ENCODE assay signal across 34 mouse cellular contexts in genomic region chr11:69564391-69564790, GRCm38 (mm10). TPM values are rescaled to one million over a fixed set of nuclear protein-coding genes. Genes with fewer than 3 reads are reported as not detected.
A peak's percentile ranks its signal among the peaks of the same experiment; 100 is the strongest.
DNase-seq lines count a peak whose midpoint lies in the region; ATAC-seq and TF ChIP-seq lines count a peak whose summit lies in the region.
"Had no signal": no experiment of that assay in that cellular context is flagged by ENCODE, and none has a peak within 500 bp of the region (broad histone marks: within the 10 kb centered on the region; RNA-seq: fewer than 3 reads in every experiment).

No protein-coding gene starts in this region.

- H3K27ac ChIP-seq in forebrain, embryonic 10.5 days: peak overlapping the region; percentile 68
- H3K27ac ChIP-seq in forebrain, embryonic 11.5 days (ENCODE audit: low read depth, low read length): no peak overlapping the region
- H3K27ac ChIP-seq in layer of hippocampus, adult 2 months: peak overlapping the region; percentile 75
- H3K27ac ChIP-seq: hindbrain, embryonic 15.5 days; kidney, embryonic 15.5 days; liver, embryonic 12.5 days; neural tube, embryonic 12.5 days had no signal

- no peak overlapping the region for H3K4me2 ChIP-seq in forebrain, embryonic 11.5 days (ENCODE audit: low read depth, low read length, severe bottlenecking)
- H3K4me2 ChIP-seq: heart, embryonic 12.5 days; hindbrain, embryonic 15.5 days; kidney, embryonic 15.5 days; limb, embryonic 13.5 days; liver, embryonic 12.5 days; midbrain, embryonic 11.5 days; neural tube, embryonic 12.5 days had no signal

- peaks cover 84% of the 10 kb centered on the region for H3K36me3 ChIP-seq in forebrain, embryonic 10.5 days (replicated peaks)
- H3K36me3 ChIP-seq in forebrain, embryonic 11.5 days (ENCODE audit: control insufficient read depth, insufficient read depth, low read length): no peaks in the 10 kb centered on the region

- no peak for ATAC-seq in forebrain, embryonic 11.5 days (replicated peaks; ENCODE audit: low FRiP score)
- ATAC-seq in frontal cortex, adult (ENCODE audit: low TSS enrichment): no peak
- no peak for ATAC-seq in granulocyte monocyte progenitor cell, adult 5-6 weeks (replicated peaks; ENCODE audit: poor library complexity, severe bottlenecking)
- ATAC-seq: forebrain, postnatal 0 days; liver, embryonic 12.5 days had no signal

- no peak overlapping the region for H3K9ac ChIP-seq in forebrain, embryonic 11.5 days (ENCODE audit: low read length)
- H3K9ac ChIP-seq: forebrain, postnatal 0 days; heart, embryonic 12.5 days; hindbrain, embryonic 15.5 days; kidney, embryonic 15.5 days; liver, embryonic 12.5 days; neural tube, embryonic 12.5 days had no signal

- H3K4me1 ChIP-seq in forebrain, embryonic 10.5 days: peaks cover 67% of the 10 kb centered on the region
- peaks cover 17% of the 10 kb centered on the region for H3K4me1 ChIP-seq in forebrain, embryonic 11.5 days (replicated peaks; ENCODE audit: control insufficient read depth, insufficient read depth, low read length)

- no peak for TF ChIP-seq CTCF in layer of hippocampus, adult 2 months (conservative IDR thresholded peaks at IDR 0.05)

- H3K27me3 ChIP-seq in forebrain, embryonic 10.5 days (ENCODE audit: poor library complexity, severe bottlenecking): peaks cover 27% of the 10 kb centered on the region
- no peaks in the 10 kb centered on the region for H3K27me3 ChIP-seq in forebrain, embryonic 11.5 days (ENCODE audit: control insufficient read depth, insufficient read depth, low read length)
- H3K27me3 ChIP-seq: CH12.LX; heart, embryonic 12.5 days; hindbrain, embryonic 15.5 days; limb, embryonic 13.5 days; neural tube, embryonic 12.5 days had no signal

- no peak for DNase-seq in forebrain, embryonic 10.5 days (ENCODE audit: extremely low spot score, low spot score)
- DNase-seq in forebrain, embryonic 11.5 days (ENCODE audit: low spot score): no peak
- no peak for DNase-seq in layer of hippocampus, adult 2 months (ENCODE audit: low spot score in 2 of 2)
- DNase-seq in layer of hippocampus, adult 11-12 months (ENCODE audit: low spot score): no peak
- peak; percentile 94 for DNase-seq in ES-CJ7 (ENCODE audit: low read depth, low spot score)
- peak; percentile 62 for DNase-seq in brain, adult 2 months (ENCODE audit: low read depth, low spot score)
- DNase-seq: adrenal gland, postnatal 10 days; cerebellum, adult 11-12 months; cerebellum, adult 9-11 months; forebrain, postnatal 0 days; gastrocnemius, postnatal 25 days; heart, adult 18-20 months; kidney, adult 18-20 months; kidney, postnatal 4 days; layer of hippocampus, adult 9-11 months; lung, adult 18-20 months; lung, postnatal 14 days; right cerebral cortex, adult 18-20 months; spleen, adult 18-20 months; thymus, postnatal 14 days had no signal

- H3K9me3 ChIP-seq in forebrain, embryonic 10.5 days: no peaks in the 10 kb centered on the region; the same call in 1 of the 2 replicates
- no peaks in the 10 kb centered on the region for H3K9me3 ChIP-seq in forebrain, embryonic 11.5 days (ENCODE audit: control insufficient read depth, low read length)
- H3K9me3 ChIP-seq: heart, embryonic 12.5 days; hindbrain, embryonic 15.5 days; kidney, embryonic 15.5 days; limb, embryonic 13.5 days; liver, embryonic 12.5 days; neural tube, embryonic 12.5 days had no signal

- 56% methylated on average over 3 of the region's 3 CpGs for WGBS in forebrain, embryonic 10.5 days
- WGBS in forebrain, embryonic 11.5 days: 51% methylated on average over 3 of the region's 3 CpGs

- H3K4me3 ChIP-seq in forebrain, embryonic 10.5 days: no peak overlapping the region
- no peak overlapping the region for H3K4me3 ChIP-seq in forebrain, embryonic 11.5 days (ENCODE audit: low read depth, low read length)
- H3K4me3 ChIP-seq in layer of hippocampus, adult 2 months: no peak overlapping the region
- H3K4me3 ChIP-seq: erythroblast, embryonic 14.5 days; heart, embryonic 12.5 days; hindbrain, embryonic 15.5 days; kidney, embryonic 15.5 days; limb, embryonic 13.5 days; liver, embryonic 12.5 days; myocyte; neural tube, embryonic 12.5 days had no signal

RNA-seq across cellular contexts. Expression of gene Efnb3, which starts 4.4 kb away (rescaled TPM):
- polyA plus RNA-seq in forebrain, embryonic 10.5 days (2016; fragmentation: Nextera tagmentation; extraction: Ambion mirVana): 27.9 and 28.7 TPM in 2 replicates
- polyA plus RNA-seq in forebrain, embryonic 11.5 days (2014; fragmentation: Nextera tagmentation; extraction: Ambion mirVana): 13.1 and 14.9 TPM in 2 replicates
- 100 to 1,000 TPM; 113 to 116 TPM for total RNA-seq in layer of hippocampus, adult 2 months (2021)
- not detected in 2 replicates for total RNA-seq in granulocyte monocyte progenitor cell, adult 5-6 weeks (2014; fragmentation: Nextera tagmentation)
- not detected in 2 replicates for total RNA-seq in granulocyte monocyte progenitor cell, adult 5-6 weeks (2017)

RNA-seq across cellular contexts. Expression of gene Dnah2, which starts 15.5 kb away (rescaled TPM):
- 1.5 TPM in 2 replicates for polyA plus RNA-seq in forebrain, embryonic 10.5 days (2016; fragmentation: Nextera tagmentation; extraction: Ambion mirVana)
- 2.1 and 2.6 TPM in 2 replicates for polyA plus RNA-seq in forebrain, embryonic 11.5 days (2014; fragmentation: Nextera tagmentation; extraction: Ambion mirVana)
- 1 to 10 TPM; 4.6 to 5.2 TPM for total RNA-seq in layer of hippocampus, adult 2 months (2021)
- total RNA-seq in granulocyte monocyte progenitor cell, adult 5-6 weeks (2014; fragmentation: Nextera tagmentation): 0.11 and 3.5 TPM in 2 replicates
- not detected in 2 replicates for total RNA-seq in granulocyte monocyte progenitor cell, adult 5-6 weeks (2017)
- total RNA-seq: common myeloid progenitor, adult 5-6 weeks; hematopoietic stem cell, adult 5-6 weeks had no signal
- polyA plus RNA-seq: erythroblast, embryonic 14.5 days had no signal

RNA-seq across cellular contexts. Expression of gene Wrap53, which starts 15.7 kb away (rescaled TPM):
- 46.4 and 51.1 TPM in 2 replicates for polyA plus RNA-seq in forebrain, embryonic 10.5 days (2016; fragmentation: Nextera tagmentation; extraction: Ambion mirVana)
- polyA plus RNA-seq in forebrain, embryonic 11.5 days (2014; fragmentation: Nextera tagmentation; extraction: Ambion mirVana): 39.3 and 44.1 TPM in 2 replicates
- 10 to 100 TPM; 12.0 to 14.3 TPM for total RNA-seq in layer of hippocampus, adult 2 months (2021)
- 8.0 and 18.8 TPM in 2 replicates for total RNA-seq in granulocyte monocyte progenitor cell, adult 5-6 weeks (2014; fragmentation: Nextera tagmentation)
- 6.5 and 11.3 TPM in 2 replicates for total RNA-seq in granulocyte monocyte progenitor cell, adult 5-6 weeks (2017)

RNA-seq across cellular contexts. Expression of gene Trp53, which starts 15.8 kb away (rescaled TPM):
- polyA plus RNA-seq in forebrain, embryonic 10.5 days (2016; fragmentation: Nextera tagmentation; extraction: Ambion mirVana): 192 and 194 TPM in 2 replicates
- 168 and 175 TPM in 2 replicates for polyA plus RNA-seq in forebrain, embryonic 11.5 days (2014; fragmentation: Nextera tagmentation; extraction: Ambion mirVana)
- 10 to 100 TPM; 28.5 to 32.3 TPM for total RNA-seq in layer of hippocampus, adult 2 months (2021)
- 215 and 226 TPM in 2 replicates for total RNA-seq in granulocyte monocyte progenitor cell, adult 5-6 weeks (2014; fragmentation: Nextera tagmentation)
- 56.8 and 58.0 TPM in 2 replicates for total RNA-seq in granulocyte monocyte progenitor cell, adult 5-6 weeks (2017)

RNA-seq across cellular contexts. Expression of gene Atp1b2, which starts 41.4 kb away (rescaled TPM):
- 4.3 and 4.6 TPM in 2 replicates for polyA plus RNA-seq in forebrain, embryonic 10.5 days (2016; fragmentation: Nextera tagmentation; extraction: Ambion mirVana)
- polyA plus RNA-seq in forebrain, embryonic 11.5 days (2014; fragmentation: Nextera tagmentation; extraction: Ambion mirVana): 9.3 and 12.6 TPM in 2 replicates
- 100 to 1,000 TPM; 391 to 411 TPM for total RNA-seq in layer of hippocampus, adult 2 months (2021)
- 1.7 and 3.0 TPM in 2 replicates for total RNA-seq in granulocyte monocyte progenitor cell, adult 5-6 weeks (2014; fragmentation: Nextera tagmentation)
- 0.10 TPM in 1 of 2 replicates, not detected in the other for total RNA-seq in granulocyte monocyte progenitor cell, adult 5-6 weeks (2017)
- total RNA-seq: CH12.LX had no signal

Comparison
In these comparisons a context has a peak if more than half of its experiments do, and no peak if none do; other contexts are left out.
1. DNase-seq: peak in ES-CJ7 (single experiment) and brain, adult 2 months (single experiment); none in forebrain, embryonic 10.5 days (single experiment), forebrain, embryonic 11.5 days (single experiment), layer of hippocampus, adult 2 months (0 of 2) and layer of hippocampus, adult 11-12 months (single experiment).
2. RNA of gene Efnb3, which starts 4.4 kb away (total RNA-seq): 113 to 116 TPM in layer of hippocampus, adult 2 months; not detected in granulocyte monocyte progenitor cell, adult 5-6 weeks; every median in the first group is over 100 times any median in the second.